Mouse (Mus musculus) NIH3T3 (cell line): ENCODE measurements around the gene Tmem215.

Experiments used
- DNase-seq: peaks from one replicate; pipeline ENCODE4 v3.0.0-alpha.2; 2012; ENCODE audit warnings: low read depth

The Tmem215 gene

GRCm38 (mm10) chr4:40471880-40472279, at the start of gene Tmem215:
TSS of gene Tmem215 (plus strand) at chr4:40472180.
- no peak for DNase-seq

GRCm38 (mm10) chr4:40431916-40432315, 40.1 kb upstream of the Tmem215 start:
- no peak for DNase-seq

- DNase-seq = no peak
Measured at GRCm38 (mm10) chr4:40433379-40433778, 38.6 kb upstream of the Tmem215 start.

- DNase-seq = no peak
Measured at GRCm38 (mm10) chr4:40434388-40434787, 37.6 kb upstream of the Tmem215 start.

- no peak for DNase-seq
Measured at GRCm38 (mm10) chr4:40443565-40443964, 28.4 kb upstream of the Tmem215 start.

- DNase-seq = no peak
Measured at GRCm38 (mm10) chr4:40472700-40473530, 935 bp downstream of the Tmem215 start.

- DNase-seq = no peak
Measured at GRCm38 (mm10) chr4:40473911-40474310, 1.9 kb downstream of the Tmem215 start.

- no peak for DNase-seq
Measured at GRCm38 (mm10) chr4:40477963-40478362, 6.0 kb downstream of the Tmem215 start.

GRCm38 (mm10) chr4:40486546-40486945, 14.6 kb downstream of the Tmem215 start:
- no peak for DNase-seq

GRCm38 (mm10) chr4:40491731-40492130, 19.8 kb downstream of the Tmem215 start:
- no peak for DNase-seq

GRCm38 (mm10) chr4:40496354-40496753, 24.4 kb downstream of the Tmem215 start:
- DNase-seq = no peak

- no peak for DNase-seq
Measured at GRCm38 (mm10) chr4:40496828-40497227, 24.8 kb downstream of the Tmem215 start.

- DNase-seq = no peak
Measured at GRCm38 (mm10) chr4:40499812-40500591, 28.0 kb downstream of the Tmem215 start.

GRCm38 (mm10) chr4:40502459-40502858, 30.5 kb downstream of the Tmem215 start:
- no peak for DNase-seq

- no peak for DNase-seq
Measured at GRCm38 (mm10) chr4:40509534-40509933, 37.6 kb downstream of the Tmem215 start.

GRCm38 (mm10) chr4:40513235-40513634, 41.3 kb downstream of the Tmem215 start:
- DNase-seq = no peak

- DNase-seq = no peak
Measured at GRCm38 (mm10) chr4:40518545-40519324, 46.8 kb downstream of the Tmem215 start.
